ENCODE assay signal across 7 mouse cellular contexts in the genomic region with DNA sequence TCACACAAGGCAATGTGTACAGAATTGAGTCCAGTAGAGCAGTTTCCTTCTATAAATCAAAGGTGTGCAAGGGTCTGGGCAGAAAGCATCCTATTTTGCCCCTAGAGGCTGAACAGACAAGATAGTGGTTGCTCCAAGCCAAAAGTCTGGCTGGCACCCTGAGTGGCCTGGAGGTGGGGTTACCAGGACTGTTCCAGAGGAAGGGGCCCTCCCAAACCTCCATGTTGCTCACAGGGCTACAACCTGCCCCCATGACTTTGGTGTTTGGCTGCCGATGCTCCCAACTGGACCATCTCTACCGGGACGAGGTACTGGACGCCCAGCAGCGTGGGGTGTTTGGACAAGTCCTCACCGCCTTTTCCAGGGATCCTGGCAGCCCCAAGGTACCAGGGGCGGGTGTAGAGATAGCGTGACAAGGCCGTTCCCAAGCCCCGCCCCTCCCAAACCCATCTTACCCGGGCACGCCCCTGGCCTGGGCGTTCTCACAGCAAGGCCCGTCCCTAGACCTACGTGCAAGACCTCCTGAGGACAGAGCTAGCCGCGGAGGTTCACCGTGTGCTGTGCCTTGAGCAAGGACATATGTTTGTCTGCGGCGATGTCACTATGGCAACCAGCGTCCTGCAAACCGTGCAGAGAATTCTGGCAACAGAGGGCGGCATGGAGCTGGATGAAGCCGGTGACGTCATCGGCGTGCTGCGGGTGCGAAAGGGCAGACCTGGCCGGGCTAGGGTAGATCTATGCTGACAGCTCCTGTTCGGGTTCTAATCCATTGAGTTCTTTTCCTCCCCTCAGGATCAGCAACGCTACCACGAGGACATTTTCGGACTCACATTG. TPM values are rescaled to one million over a fixed set of nuclear protein-coding genes. Genes with fewer than 3 reads are reported as not detected.
A peak's percentile ranks its signal among the peaks of the same experiment; 100 is the strongest.
DNase-seq lines count a peak whose midpoint lies in the region; ATAC-seq and TF ChIP-seq lines count a peak whose summit lies in the region.

No protein-coding gene starts in this region.

- H3K27ac ChIP-seq in embryonic facial prominence, embryonic 12.5 days = no peak overlapping the region
- no peak overlapping the region for H3K27ac ChIP-seq in kidney, adult 2 months (ENCODE audit: insufficient read depth, low read depth, low read length)
- no peak overlapping the region for H3K27ac ChIP-seq in limb, embryonic 12.5 days
- peak overlapping the region; percentile 82 for H3K27ac ChIP-seq in midbrain, embryonic 15.5 days
- no peak overlapping the region for H3K27ac ChIP-seq in spleen, adult 2 months (ENCODE audit: insufficient read depth, low read length)

- peak; percentile 48; the same call in 1 of the 2 replicates for TF ChIP-seq CTCF in kidney, adult 2 months (conservative IDR thresholded peaks at IDR 0.05; ENCODE audit: insufficient read depth, insufficient read length, low read depth, low read length)
- peak; percentile 23; the same call in 1 of the 2 replicates for TF ChIP-seq CTCF in spleen, adult 2 months (IDR thresholded peaks at IDR 0.05; ENCODE audit: extremely low read depth, insufficient read depth, insufficient read length, insufficient replicate concordance)

- no peak for TF ChIP-seq POLR2A in kidney, adult 2 months (IDR thresholded peaks at IDR 0.05; ENCODE audit: low read depth, low read length)
- no peak for TF ChIP-seq POLR2A in spleen, adult 2 months (IDR thresholded peaks at IDR 0.05; ENCODE audit: low read depth, low read length)

- H3K4me3 ChIP-seq in embryonic facial prominence, embryonic 12.5 days = peak overlapping the region; percentile 46
- peak overlapping the region; percentile 43 for H3K4me3 ChIP-seq in kidney, adult 2 months (ENCODE audit: insufficient read depth, low read depth, low read length)
- H3K4me3 ChIP-seq in limb, embryonic 12.5 days (replicated peaks) = peak overlapping the region; percentile 47
- peak overlapping the region; percentile 49 for H3K4me3 ChIP-seq in midbrain, embryonic 15.5 days
- peak overlapping the region; percentile 62 for H3K4me3 ChIP-seq in spleen, adult 2 months (ENCODE audit: extremely low read depth, insufficient read depth, insufficient read length)

- no peaks in the 10 kb centered on the region for H3K9me3 ChIP-seq in embryonic facial prominence, embryonic 12.5 days
- no peaks in the 10 kb centered on the region for H3K9me3 ChIP-seq in limb, embryonic 12.5 days
- no peaks in the 10 kb centered on the region for H3K9me3 ChIP-seq in midbrain, embryonic 15.5 days

- H3K36me3 ChIP-seq in embryonic facial prominence, embryonic 12.5 days = no peaks in the 10 kb centered on the region
- H3K36me3 ChIP-seq in kidney, adult 2 months (ENCODE audit: control insufficient read depth, insufficient read depth, low read length) = no peaks in the 10 kb centered on the region
- H3K36me3 ChIP-seq in limb, embryonic 12.5 days = no peaks in the 10 kb centered on the region
- no peaks in the 10 kb centered on the region for H3K36me3 ChIP-seq in midbrain, embryonic 15.5 days (replicated peaks)
- H3K36me3 ChIP-seq in spleen, adult 2 months (ENCODE audit: control insufficient read depth, insufficient read depth, low read length) = no peaks in the 10 kb centered on the region

- ATAC-seq in embryonic facial prominence, embryonic 12.5 days (ENCODE audit: insufficient number of reproducible peaks, insufficient read depth, low FRiP score, low TSS enrichment) = peak; percentile 81
- peak; percentile 76 for ATAC-seq in limb, embryonic 12.5 days (ENCODE audit: insufficient number of reproducible peaks, insufficient read depth, low FRiP score, low TSS enrichment, low read depth)
- ATAC-seq in midbrain, embryonic 15.5 days (replicated peaks) = peak; percentile 87

- H3K4me2 ChIP-seq in embryonic facial prominence, embryonic 12.5 days (replicated peaks) = peak overlapping the region; percentile 73
- H3K4me2 ChIP-seq in limb, embryonic 12.5 days = peak overlapping the region; percentile 76
- H3K4me2 ChIP-seq in midbrain, embryonic 15.5 days = peak overlapping the region; percentile 69

- under 1% methylated on average over 34 of the region's 34 CpGs for WGBS in embryonic facial prominence, embryonic 12.5 days
- WGBS in kidney, adult 2 months = 6% methylated on average over 34 of the region's 34 CpGs
- WGBS in limb, embryonic 12.5 days = under 1% methylated on average over 34 of the region's 34 CpGs
- 1% methylated on average over 34 of the region's 34 CpGs for WGBS in midbrain, embryonic 15.5 days
- 10% methylated on average over 34 of the region's 34 CpGs for WGBS in spleen, adult 2 months

- peaks cover 17% of the 10 kb centered on the region for H3K4me1 ChIP-seq in embryonic facial prominence, embryonic 12.5 days
- H3K4me1 ChIP-seq in kidney, adult 2 months (ENCODE audit: control insufficient read depth, insufficient read depth, low read length) = peaks cover 13% of the 10 kb centered on the region
- peaks cover 21% of the 10 kb centered on the region for H3K4me1 ChIP-seq in limb, embryonic 12.5 days (replicated peaks)
- peaks cover 37% of the 10 kb centered on the region for H3K4me1 ChIP-seq in midbrain, embryonic 15.5 days
- H3K4me1 ChIP-seq in spleen, adult 2 months (ENCODE audit: control insufficient read depth, insufficient read depth, insufficient read length) = peaks cover 8% of the 10 kb centered on the region

- H3K9ac ChIP-seq in embryonic facial prominence, embryonic 12.5 days = peak overlapping the region; percentile 38; the same call in 1 of the 2 replicates
- peak overlapping the region; percentile 47 for H3K9ac ChIP-seq in limb, embryonic 12.5 days (replicated peaks)
- H3K9ac ChIP-seq in midbrain, embryonic 15.5 days = peak overlapping the region; percentile 61

- H3K27me3 ChIP-seq in embryonic facial prominence, embryonic 12.5 days = peaks cover 36% of the 10 kb centered on the region
- no peaks in the 10 kb centered on the region for H3K27me3 ChIP-seq in kidney, adult 2 months (replicated peaks; ENCODE audit: control insufficient read depth, insufficient read depth, low read length)
- H3K27me3 ChIP-seq in limb, embryonic 12.5 days = peaks cover 40% of the 10 kb centered on the region
- peaks cover 36% of the 10 kb centered on the region for H3K27me3 ChIP-seq in midbrain, embryonic 15.5 days (replicated peaks)
- H3K27me3 ChIP-seq in spleen, adult 2 months (ENCODE audit: control insufficient read depth, insufficient read depth, low read length) = peaks cover 8% of the 10 kb centered on the region

- peak; percentile 92 for DNase-seq in adrenal gland, postnatal 25 days
- DNase-seq in heart, adult 18-20 months = peak; percentile 94
- DNase-seq in kidney, adult 2 months = peak; percentile 89
- peak; percentile 85 to 87 for DNase-seq in spleen, adult 2 months (ENCODE audit: low read depth in 1 of 2, low spot score in 2 of 2)

RNA-seq across cellular contexts. Expression of a gene that starts 8.7 kb away (rescaled TPM):
- 0.27 and 1.2 TPM in 2 replicates for total RNA-seq in adrenal gland, postnatal 25 days (2021)
- polyA plus RNA-seq in embryonic facial prominence, embryonic 12.5 days (2016; fragmentation: Nextera tagmentation; extraction: Ambion mirVana) = 0.36 and 0.47 TPM in 2 replicates
- 1 to 10 TPM in 1 of 2 experiments, under 1 TPM in 1; 0.75 to 1.4 TPM for total RNA-seq in heart, adult 18-20 months (2021)
- 0.76 and 0.89 TPM in 2 replicates for polyA plus RNA-seq in kidney, adult 2 months (2012; rRNA removed)
- polyA plus RNA-seq in limb, embryonic 12.5 days (2016; fragmentation: Nextera tagmentation; extraction: Ambion mirVana) = 0.46 and 0.47 TPM in 2 replicates
- polyA plus RNA-seq in midbrain, embryonic 15.5 days (2015; fragmentation: Nextera tagmentation; extraction: Ambion mirVana) = 2.3 and 2.9 TPM in 2 replicates
- polyA plus RNA-seq in spleen, adult 2 months (2012; rRNA removed) = 0.71 and 1.2 TPM in 2 replicates

RNA-seq across cellular contexts. Expression of a gene that starts 10.2 kb away (rescaled TPM):
- 83.6 and 88.2 TPM in 2 replicates for total RNA-seq in adrenal gland, postnatal 25 days (2021)
- polyA plus RNA-seq in embryonic facial prominence, embryonic 12.5 days (2016; fragmentation: Nextera tagmentation; extraction: Ambion mirVana) = 44.6 and 46.2 TPM in 2 replicates
- 10 to 100 TPM; 87.2 to 90.7 TPM for total RNA-seq in heart, adult 18-20 months (2021)
- 112 and 117 TPM in 2 replicates for polyA plus RNA-seq in kidney, adult 2 months (2012; rRNA removed)
- 41.6 and 42.9 TPM in 2 replicates for polyA plus RNA-seq in limb, embryonic 12.5 days (2016; fragmentation: Nextera tagmentation; extraction: Ambion mirVana)
- polyA plus RNA-seq in midbrain, embryonic 15.5 days (2015; fragmentation: Nextera tagmentation; extraction: Ambion mirVana) = 57.1 and 60.0 TPM in 2 replicates
- 31.3 and 35.7 TPM in 2 replicates for polyA plus RNA-seq in spleen, adult 2 months (2012; rRNA removed)

RNA-seq across cellular contexts. Expression of a gene that starts 18.6 kb away (rescaled TPM):
- 8.3 and 8.7 TPM in 2 replicates for total RNA-seq in adrenal gland, postnatal 25 days (2021)
- polyA plus RNA-seq in embryonic facial prominence, embryonic 12.5 days (2016; fragmentation: Nextera tagmentation; extraction: Ambion mirVana) = 6.7 and 7.6 TPM in 2 replicates
- 10 to 100 TPM; 21.8 to 22.6 TPM for total RNA-seq in heart, adult 18-20 months (2021)
- 11.4 and 12.4 TPM in 2 replicates for polyA plus RNA-seq in kidney, adult 2 months (2012; rRNA removed)
- 5.2 and 6.1 TPM in 2 replicates for polyA plus RNA-seq in limb, embryonic 12.5 days (2016; fragmentation: Nextera tagmentation; extraction: Ambion mirVana)
- polyA plus RNA-seq in midbrain, embryonic 15.5 days (2015; fragmentation: Nextera tagmentation; extraction: Ambion mirVana) = 10.9 and 11.9 TPM in 2 replicates
- polyA plus RNA-seq in spleen, adult 2 months (2012; rRNA removed) = 8.4 and 8.5 TPM in 2 replicates

RNA-seq across cellular contexts. Expression of a gene that starts 29.9 kb away (rescaled TPM):
- total RNA-seq in adrenal gland, postnatal 25 days (2021) = 0.43 TPM in 1 of 2 replicates, not detected in the other
- polyA plus RNA-seq in embryonic facial prominence, embryonic 12.5 days (2016; fragmentation: Nextera tagmentation; extraction: Ambion mirVana) = 1.8 and 2.8 TPM in 2 replicates
- not detected for total RNA-seq in heart, adult 18-20 months (2021)
- 0.20 and 0.33 TPM in 2 replicates for polyA plus RNA-seq in kidney, adult 2 months (2012; rRNA removed)
- polyA plus RNA-seq in limb, embryonic 12.5 days (2016; fragmentation: Nextera tagmentation; extraction: Ambion mirVana) = 1.2 and 1.7 TPM in 2 replicates
- polyA plus RNA-seq in midbrain, embryonic 15.5 days (2015; fragmentation: Nextera tagmentation; extraction: Ambion mirVana) = 0.20 and 0.35 TPM in 2 replicates
- polyA plus RNA-seq in spleen, adult 2 months (2012; rRNA removed) = 0.14 and 0.26 TPM in 2 replicates

RNA-seq across cellular contexts. Expression of a gene that starts 31.8 kb away (rescaled TPM):
- total RNA-seq in adrenal gland, postnatal 25 days (2021) = 12.7 and 26.0 TPM in 2 replicates
- polyA plus RNA-seq in embryonic facial prominence, embryonic 12.5 days (2016; fragmentation: Nextera tagmentation; extraction: Ambion mirVana) = 4.5 and 5.2 TPM in 2 replicates
- total RNA-seq in heart, adult 18-20 months (2021) = 10 to 100 TPM; 52.6 to 61.1 TPM
- 3.1 and 5.5 TPM in 2 replicates for polyA plus RNA-seq in kidney, adult 2 months (2012; rRNA removed)
- 4.9 and 5.4 TPM in 2 replicates for polyA plus RNA-seq in limb, embryonic 12.5 days (2016; fragmentation: Nextera tagmentation; extraction: Ambion mirVana)
- 11.8 and 13.9 TPM in 2 replicates for polyA plus RNA-seq in midbrain, embryonic 15.5 days (2015; fragmentation: Nextera tagmentation; extraction: Ambion mirVana)
- polyA plus RNA-seq in spleen, adult 2 months (2012; rRNA removed) = 5.5 and 8.4 TPM in 2 replicates
